Mouse (Mus musculus): ENCODE data around the gene Hspa12a. TPM values are rescaled to one million over a fixed set of nuclear protein-coding genes. Genes with fewer than 3 reads are reported as not detected.

Gene Hspa12a
- 0.39 and 0.64 TPM in 2 replicates for total RNA-seq (2015)
- total RNA-seq (2017) = not detected in 2 replicates

GRCm38 (mm10) chr19:58942841-58943828 is at the start of gene Hspa12a, which contains the start of gene Eno4:
Hspa12a (minus strand) TSS chr19:58943654.
Eno4 (plus strand) TSS chr19:58943425.
- ATAC-seq (replicated peaks; ENCODE audit: poor library complexity) = peak; percentile 95

- ATAC-seq (replicated peaks; ENCODE audit: poor library complexity) = no peak
These were observed 38.1 kb upstream of the Hspa12a start for GRCm38 (mm10) chr19:58981571-58981970.

GRCm38 (mm10) chr19:58980056-58980440 is 36.6 kb upstream of the Hspa12a start:
- no peak for ATAC-seq (replicated peaks; ENCODE audit: poor library complexity)

- ATAC-seq (replicated peaks; ENCODE audit: poor library complexity) = no peak
These were observed 36.1 kb upstream of the Hspa12a start for GRCm38 (mm10) chr19:58979436-58980055.

GRCm38 (mm10) chr19:58978401-58979171 is 35.1 kb upstream of the Hspa12a start:
- peak; percentile 99 for ATAC-seq (replicated peaks; ENCODE audit: poor library complexity)

- ATAC-seq (replicated peaks; ENCODE audit: poor library complexity) = no peak
These were observed 31.9 kb upstream of the Hspa12a start for GRCm38 (mm10) chr19:58975216-58975863.

GRCm38 (mm10) chr19:58974126-58974525 is 30.7 kb upstream of the Hspa12a start:
- ATAC-seq (replicated peaks; ENCODE audit: poor library complexity) = no peak

GRCm38 (mm10) chr19:58970826-58971225 is 27.4 kb upstream of the Hspa12a start:
- no peak for ATAC-seq (replicated peaks; ENCODE audit: poor library complexity)

GRCm38 (mm10) chr19:58968731-58969506 is 25.5 kb upstream of the Hspa12a start:
- ATAC-seq (replicated peaks; ENCODE audit: poor library complexity) = no peak

GRCm38 (mm10) chr19:58963011-58963410 is 19.6 kb upstream of the Hspa12a start:
- ATAC-seq (replicated peaks; ENCODE audit: poor library complexity) = no peak

- ATAC-seq (replicated peaks; ENCODE audit: poor library complexity) = no peak
These were observed 11.3 kb upstream of the Hspa12a start for GRCm38 (mm10) chr19:58954779-58955178.

- ATAC-seq (replicated peaks; ENCODE audit: poor library complexity) = no peak
These were observed 8.8 kb upstream of the Hspa12a start for GRCm38 (mm10) chr19:58952236-58952635.

GRCm38 (mm10) chr19:58951521-58951920 is 8.1 kb upstream of the Hspa12a start:
- ATAC-seq (replicated peaks; ENCODE audit: poor library complexity) = no peak

GRCm38 (mm10) chr19:58945959-58946358 is 2.5 kb upstream of the Hspa12a start:
- no peak for ATAC-seq (replicated peaks; ENCODE audit: poor library complexity)

GRCm38 (mm10) chr19:58933062-58933461 is 10.4 kb downstream of the Hspa12a start:
- no peak for ATAC-seq (replicated peaks; ENCODE audit: poor library complexity)

- no peak for ATAC-seq (replicated peaks; ENCODE audit: poor library complexity)
These were observed 12.2 kb downstream of the Hspa12a start for GRCm38 (mm10) chr19:58931081-58931800.

- ATAC-seq (replicated peaks; ENCODE audit: poor library complexity) = no peak
These were observed 24.3 kb downstream of the Hspa12a start for GRCm38 (mm10) chr19:58919148-58919547.

GRCm38 (mm10) chr19:58918597-58918996 is 24.9 kb downstream of the Hspa12a start:
- ATAC-seq (replicated peaks; ENCODE audit: poor library complexity) = peak; percentile 23; the same call in 1 of the 2 replicates

GRCm38 (mm10) chr19:58913301-58913700 is 30.2 kb downstream of the Hspa12a start:
- ATAC-seq (replicated peaks; ENCODE audit: poor library complexity) = no peak
